Mouse (Mus musculus) brain, adult 2 months (tissue): ENCODE measurements around the gene Borcs5.

Source experiments
- DNase-seq: peaks from one replicate; pipeline ENCODE4 v3.0.0; 2011; ENCODE audit warnings: low read depth, low spot score

Gene Borcs5

DNA sequence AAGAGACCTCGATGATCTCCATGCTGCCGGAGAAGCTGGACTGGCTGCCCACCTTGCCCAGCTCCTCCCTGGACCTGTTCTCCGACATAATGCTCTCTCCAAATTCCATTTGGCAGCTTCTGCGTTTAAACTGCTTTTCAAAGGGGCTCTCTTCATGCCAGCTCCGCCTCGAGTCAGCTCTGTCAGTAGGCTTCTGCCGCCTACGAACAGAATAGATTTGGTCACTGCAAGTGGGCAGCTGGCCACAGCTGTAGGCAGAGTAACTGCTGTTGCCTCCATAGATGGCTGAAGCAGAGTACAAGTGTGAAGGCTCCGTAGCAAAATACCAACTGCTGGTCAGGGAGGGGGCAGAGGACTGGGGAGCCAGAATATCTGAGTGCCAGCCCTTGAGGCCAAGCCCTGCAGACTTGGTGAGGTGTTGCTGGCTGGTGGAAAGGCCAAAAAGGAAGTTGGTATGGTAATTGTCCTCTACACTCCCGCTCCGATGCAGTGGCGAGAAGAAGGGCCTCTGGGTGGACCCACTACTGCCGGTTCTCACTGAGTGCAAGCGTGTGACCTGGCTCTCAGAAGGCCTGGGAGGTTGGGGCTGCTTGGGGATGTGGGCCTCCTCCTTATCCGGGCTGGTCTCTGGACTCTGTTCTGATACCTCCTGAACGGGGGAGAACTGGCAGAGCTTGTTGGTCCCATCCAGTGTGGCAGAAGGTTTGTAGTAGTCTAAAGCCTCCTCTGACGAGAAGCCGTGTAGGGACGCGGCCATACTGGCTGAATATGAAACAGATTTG, 78.8 kb downstream of the Borcs5 start:
- DNase-seq, result peak; percentile 80

- no peak for DNase-seq
These were observed 79.4 kb downstream of the Borcs5 start for GRCm38 (mm10) chr6:134718668-134719065.

- no peak for DNase-seq
These were observed 79.8 kb downstream of the Borcs5 start for GRCm38 (mm10) chr6:134719156-134719555.

DNA sequence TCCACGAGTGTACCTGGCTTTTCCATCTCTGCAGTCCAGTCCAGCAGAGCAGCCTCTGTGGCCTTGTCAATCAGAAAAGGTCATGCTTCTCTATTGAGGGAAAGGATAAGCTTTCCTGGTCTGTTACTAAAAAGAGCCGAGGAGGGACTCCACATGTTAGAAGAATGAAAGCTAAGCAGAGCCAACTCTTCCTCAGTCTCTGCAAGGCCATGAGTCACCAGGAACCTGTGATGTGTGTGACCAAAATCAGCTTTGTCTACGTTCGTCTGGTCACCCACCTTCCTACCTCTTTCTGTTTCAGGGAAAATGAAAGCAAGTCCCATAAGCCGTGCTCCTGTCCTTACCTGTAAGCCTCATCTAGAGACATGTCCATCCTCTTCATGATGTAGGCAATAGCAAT, 80.8 kb downstream of the Borcs5 start:
- peak; percentile 46 for DNase-seq

- no peak for DNase-seq
These were observed 82.5 kb downstream of the Borcs5 start for GRCm38 (mm10) chr6:134721729-134722269.

- DNase-seq, result no peak
These were observed 83.6 kb downstream of the Borcs5 start for GRCm38 (mm10) chr6:134722906-134723305.

DNA sequence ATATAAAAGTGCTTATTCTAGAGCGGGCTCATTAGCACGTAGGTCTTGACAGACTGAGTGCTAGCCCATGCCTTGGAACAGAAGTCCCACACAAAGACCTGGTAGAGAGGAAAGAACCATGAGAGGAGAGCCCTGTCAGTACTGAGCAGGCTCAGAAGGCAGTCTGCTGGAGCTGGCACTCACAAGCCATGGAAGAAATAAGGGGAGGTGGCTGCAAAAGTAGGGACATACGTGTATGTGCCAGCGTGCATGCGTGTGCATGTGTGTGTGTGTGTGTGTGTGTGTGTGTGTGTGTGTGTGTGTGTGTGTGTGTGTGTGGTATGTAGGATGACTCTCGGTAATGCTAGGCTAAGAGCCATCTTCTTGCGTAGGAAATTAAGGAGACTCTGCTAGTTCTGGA, 84.0 kb downstream of the Borcs5 start:
- no peak for DNase-seq

DNA sequence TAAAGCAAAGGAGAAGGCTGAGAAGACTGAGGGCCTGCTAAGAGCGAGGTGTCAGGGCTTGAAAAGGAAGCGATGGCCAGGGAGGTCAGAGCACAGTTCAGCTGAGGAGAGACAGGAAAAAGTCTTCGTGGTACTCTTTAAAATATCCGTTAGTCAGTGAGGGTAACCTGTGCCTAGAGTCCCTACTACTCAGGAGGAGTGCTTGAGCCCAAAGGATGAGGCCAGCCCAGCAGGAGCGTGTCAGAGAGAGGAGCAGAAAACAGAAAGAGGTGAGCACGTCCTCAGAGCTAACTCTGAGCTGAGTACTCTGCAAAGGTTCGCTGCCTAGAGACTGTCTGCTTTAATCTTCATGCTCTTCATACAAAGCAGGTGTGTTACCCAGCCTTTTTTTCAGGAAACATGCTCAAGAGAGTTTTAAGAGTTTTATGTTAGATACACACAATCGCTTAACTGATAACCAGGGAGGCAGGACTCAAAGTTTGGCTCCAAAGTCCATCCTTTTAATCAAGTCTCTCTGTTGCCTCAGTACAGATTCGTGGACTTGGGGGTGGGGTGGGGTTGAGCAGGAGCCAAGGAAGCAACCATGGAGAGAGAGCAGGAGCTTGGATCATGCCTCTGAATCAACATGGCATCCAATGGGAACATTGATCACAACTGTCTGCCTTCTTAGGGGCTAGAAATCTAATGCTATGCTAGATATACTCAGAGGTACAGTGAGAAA, 84.7 kb downstream of the Borcs5 start:
- no peak for DNase-seq

DNA sequence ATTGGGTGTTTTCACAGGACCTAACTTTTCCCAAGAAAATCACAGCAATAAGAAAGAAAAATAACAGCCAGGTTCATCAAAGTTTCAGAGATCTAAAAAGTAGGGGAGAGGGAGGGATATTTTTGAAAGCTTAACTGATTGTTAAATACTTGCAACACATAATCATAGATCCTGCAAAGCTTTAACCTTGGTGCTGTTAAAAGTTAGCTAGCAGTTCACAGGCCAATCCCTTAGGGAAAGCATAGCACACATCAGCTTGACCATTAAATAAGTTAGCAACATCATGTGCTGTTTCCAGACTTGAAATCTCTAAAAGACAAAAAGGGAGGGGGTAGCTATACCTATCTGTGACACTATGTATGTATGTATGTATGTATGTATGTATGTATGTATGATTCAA, 86.1 kb downstream of the Borcs5 start:
- DNase-seq, result no peak

GRCm38 (mm10) chr6:134730978-134731377, 91.7 kb downstream of the Borcs5 start:
- DNase-seq, result no peak

- no peak for DNase-seq
These were observed 93.5 kb downstream of the Borcs5 start for GRCm38 (mm10) chr6:134732813-134733212.

- peak; percentile 35 for DNase-seq
These were observed 94.5 kb downstream of the Borcs5 start for GRCm38 (mm10) chr6:134733800-134734221.

- no peak for DNase-seq
These were observed 97.5 kb downstream of the Borcs5 start for GRCm38 (mm10) chr6:134736853-134737252.

GRCm38 (mm10) chr6:134743568-134743967, 104.3 kb downstream of the Borcs5 start:
- no peak for DNase-seq

DNA sequence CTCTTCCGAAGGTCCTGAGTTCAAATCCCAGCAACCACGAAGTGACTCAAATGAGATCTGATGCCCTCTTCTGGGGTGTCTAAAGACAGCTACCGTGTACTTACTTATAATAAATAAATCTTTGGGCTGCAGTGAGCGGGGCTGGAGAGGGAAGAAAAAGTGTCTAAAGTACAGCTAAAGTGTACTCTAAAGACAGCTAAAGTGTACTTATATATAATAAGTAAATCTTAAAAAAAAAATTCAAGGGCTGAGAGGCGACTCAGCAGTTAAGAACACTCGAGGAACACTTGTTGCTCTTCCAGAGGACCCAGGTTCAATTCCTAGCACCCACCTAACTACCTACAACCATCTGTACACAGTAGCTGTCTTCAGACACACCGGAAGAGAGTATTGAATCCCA, 106.6 kb downstream of the Borcs5 start:
- no peak for DNase-seq

DNA sequence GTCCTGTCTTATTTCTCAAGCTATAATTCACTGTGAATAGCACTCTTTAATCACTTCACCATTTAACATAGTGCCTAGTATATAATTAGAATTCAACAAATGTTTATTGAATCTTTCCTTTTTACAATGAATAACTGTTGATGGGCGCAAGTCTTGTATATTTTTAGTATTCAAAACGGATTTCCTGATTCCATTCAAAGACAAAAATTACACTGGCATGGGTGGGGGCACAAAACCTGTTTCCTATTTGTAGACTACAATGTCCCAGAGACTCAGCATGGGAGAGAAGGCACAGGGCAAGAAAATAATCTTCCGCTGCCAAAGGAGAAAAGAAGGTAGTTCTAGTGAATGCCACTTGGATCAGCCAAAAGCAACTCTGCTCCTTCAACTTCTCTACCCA, 108.8 kb downstream of the Borcs5 start:
- DNase-seq, result no peak

- DNase-seq, result no peak
These were observed 111.8 kb downstream of the Borcs5 start for GRCm38 (mm10) chr6:134751087-134751486.

- DNase-seq, result no peak
These were observed 112.8 kb downstream of the Borcs5 start for GRCm38 (mm10) chr6:134751883-134752647.

DNA sequence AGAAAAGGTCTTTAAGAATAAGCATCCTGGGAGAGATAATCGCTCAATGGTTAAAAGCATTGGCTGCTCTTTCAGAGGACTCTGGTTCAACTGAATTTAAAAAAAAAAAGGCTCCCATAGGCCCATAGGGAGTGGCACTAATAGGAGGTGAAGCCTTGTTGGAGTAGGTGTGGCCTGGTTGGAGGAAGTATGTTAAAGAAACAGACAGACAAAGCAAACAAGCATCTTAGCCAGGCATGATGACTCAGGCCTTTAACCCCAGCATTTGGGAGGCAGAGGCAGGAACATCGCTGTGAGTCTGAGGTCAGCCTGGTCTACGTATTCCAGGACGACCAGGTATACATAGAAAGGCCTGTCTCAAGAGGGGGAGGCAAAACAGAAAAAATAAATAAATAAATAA, 114.1 kb downstream of the Borcs5 start:
- no peak for DNase-seq

- DNase-seq, result no peak
These were observed 114.5 kb downstream of the Borcs5 start for GRCm38 (mm10) chr6:134753858-134754257.

DNA sequence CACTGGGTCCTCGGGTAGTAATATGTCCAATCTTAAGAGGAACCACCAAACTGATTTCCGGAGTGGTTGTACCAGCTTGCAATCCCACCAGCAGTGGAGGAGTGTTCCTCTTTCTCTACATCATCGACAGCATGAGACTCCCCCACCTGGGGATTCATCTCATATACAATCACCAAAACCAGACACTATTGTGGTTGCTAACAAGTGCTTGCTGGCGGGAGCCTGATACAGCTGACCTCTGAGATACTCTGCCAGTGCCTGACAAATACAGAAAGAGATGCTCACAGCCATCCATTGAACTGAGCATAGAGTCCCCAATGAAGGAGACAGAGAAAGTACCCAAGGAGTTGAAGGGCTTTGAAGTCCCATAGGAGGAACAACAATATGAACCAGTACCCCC, 116.7 kb downstream of the Borcs5 start:
- DNase-seq, result no peak
